Mouse (Mus musculus) adrenal gland, adult 2 months (tissue): ENCODE measurements around the gene Gkn3. TPM values are rescaled to one million over a fixed set of nuclear protein-coding genes. Genes with fewer than 3 reads are reported as not detected.

Source experiments
- DNase-seq: peaks from one replicate; pipeline ENCODE4 v3.0.0; 2021
- polyA plus RNA-seq: library from polyadenylated mRNA; depleted of rRNA; stranded (reverse); fragments of >200 nt; gene quantifications from 2 replicates; pipeline ENCODE4 v1.2.3, GENCODE M21; 2012; rRNA removed
- total RNA-seq, 2 experiments: library from RNA; stranded (reverse); gene quantifications; 2 replicates each; pipeline ENCODE4 v1.2.3; 2021

Gkn3 gene
- total and polyA plus RNA-seq, 3 experiments, result 0.28 to 0.59 (median 0.58) TPM

- no peak for DNase-seq
These were observed 34.3 kb downstream of the Gkn3 start for GRCm38 (mm10) chr6:87354441-87354840.

DNA sequence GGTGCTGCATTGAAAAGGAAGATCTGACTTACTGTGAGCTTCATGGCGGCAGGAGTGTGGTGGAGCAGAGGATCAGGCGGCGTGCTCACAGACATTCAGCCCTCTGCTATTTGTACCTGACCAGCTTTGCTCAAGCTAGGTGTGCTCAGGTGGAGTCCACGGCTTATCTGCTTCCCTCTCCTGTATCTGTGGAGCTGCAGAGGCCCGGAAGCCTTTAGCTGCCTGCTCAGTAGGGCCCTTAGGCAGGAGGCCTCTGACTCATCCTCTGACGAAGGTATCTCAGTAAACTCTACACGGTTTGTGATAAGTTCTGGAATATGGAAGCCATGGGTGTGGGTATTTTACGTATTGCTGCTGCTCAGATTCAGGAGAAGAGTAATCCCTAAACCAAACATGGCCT lies 37.9 kb downstream of the Gkn3 start, which contains the start of gene Gkn1:
Gene Gkn1 (minus strand): TSS at position 114 of the 400 bp plus-strand sequence.
- no peak for DNase-seq

GRCm38 (mm10) chr6:87335935-87336295 lies 52.8 kb downstream of the Gkn3 start:
- DNase-seq, result no peak

GRCm38 (mm10) chr6:87335091-87335934 lies 53.4 kb downstream of the Gkn3 start, which contains the start of gene Antxr1:
Gene Antxr1, minus strand, starts transcription at chr6:87335821.
- peak; percentile 79 for DNase-seq

- no peak for DNase-seq
These were observed 54.2 kb downstream of the Gkn3 start for GRCm38 (mm10) chr6:87334361-87335090.

Other genes starting within 250 kb of the Gkn3 start
- 10 to 100 TPM; 14.7 to 21.4 TPM for gene Antxr1, start 53.1 kb downstream of the Gkn3 start, total RNA-seq
- 7.3 and 9.1 TPM in 2 replicates for gene Antxr1, start 53.1 kb downstream of the Gkn3 start, polyA plus RNA-seq
- not detected for gene Gkn1, start 38.0 kb downstream of the Gkn3 start, total RNA-seq
- gene Gkn1, start 38.0 kb downstream of the Gkn3 start, polyA plus RNA-seq, result 0.16 and 3.5 TPM in 2 replicates
- not detected for gene Gkn2, start 15.6 kb downstream of the Gkn3 start, total RNA-seq
- 1.8 TPM in 1 of 2 replicates, not detected in the other for gene Gkn2, start 15.6 kb downstream of the Gkn3 start, polyA plus RNA-seq
- gene Bmp10, start 40.1 kb upstream of the Gkn3 start, total RNA-seq, result not detected
- not detected in 2 replicates for gene Bmp10, start 40.1 kb upstream of the Gkn3 start, polyA plus RNA-seq
- 1 to 10 TPM; 3.1 TPM for gene Arhgap25, start 144.3 kb upstream of the Gkn3 start, total RNA-seq
- gene Arhgap25, start 144.3 kb upstream of the Gkn3 start, polyA plus RNA-seq, result 0.39 and 0.49 TPM in 2 replicates
- gene Prokr1, start 201.8 kb upstream of the Gkn3 start, total RNA-seq, result under 1 TPM; 0.37 to 0.93 TPM
- gene Prokr1, start 201.8 kb upstream of the Gkn3 start, polyA plus RNA-seq, result 0.13 and 0.23 TPM in 2 replicates